Mouse (Mus musculus) CH12.LX (cell line): ENCODE measurements around the gene Atp8b5.

Experiments used
- CHD2 ChIP-seq: IDR thresholded peaks from 2 replicates; pipeline ENCODE4 v1.6.1; 2011; ENCODE audit warnings: low read length, improper control_type of control experiment
- CTCF ChIP-seq, 2 experiments: IDR thresholded peaks in 1 of 2; conservative IDR thresholded peaks in 1 of 2; 2 replicates each; pipeline ENCODE4 v1.5.1; 2011 to 2012; ENCODE audit warnings: low read depth in 2 of 2, low read length in 2 of 2, improper control_type of control experiment in 1 of 2, inconsistent platforms in 1 of 2, mild to moderate bottlenecking in 1 of 2, moderate library complexity in 1 of 2
- EP300 ChIP-seq: IDR thresholded peaks from 2 replicates; pipeline ENCODE4 v1.6.1; 2011; ENCODE audit warnings: low read length, improper control_type of control experiment
- MAZ ChIP-seq: IDR thresholded peaks from 2 replicates; pipeline ENCODE4 v1.6.1; 2012; ENCODE audit warnings: low read depth, mild to moderate bottlenecking, inconsistent platforms, low read length, improper control_type of control experiment, moderate library complexity
- NELFE ChIP-seq: IDR thresholded peaks from 2 replicates; pipeline ENCODE4 v1.6.1; 2011; ENCODE audit warnings: low read depth, low read length, improper control_type of control experiment
- POLR2A ChIP-seq: IDR thresholded peaks from 2 replicates; pipeline ENCODE4 v1.6.1; 2011; ENCODE audit warnings: low read depth, mild to moderate bottlenecking, improper control_type of control experiment, low read length
- POLR2AphosphoS2 ChIP-seq: IDR thresholded peaks from 2 replicates; pipeline ENCODE4 v1.6.1; 2011; ENCODE audit warnings: low read depth, low read length, improper control_type of control experiment
- USF2 ChIP-seq: conservative IDR thresholded peaks from 2 replicates; pipeline ENCODE4 v1.6.1; 2011; ENCODE audit warnings: low read depth, low read length, improper control_type of control experiment

DNA sequence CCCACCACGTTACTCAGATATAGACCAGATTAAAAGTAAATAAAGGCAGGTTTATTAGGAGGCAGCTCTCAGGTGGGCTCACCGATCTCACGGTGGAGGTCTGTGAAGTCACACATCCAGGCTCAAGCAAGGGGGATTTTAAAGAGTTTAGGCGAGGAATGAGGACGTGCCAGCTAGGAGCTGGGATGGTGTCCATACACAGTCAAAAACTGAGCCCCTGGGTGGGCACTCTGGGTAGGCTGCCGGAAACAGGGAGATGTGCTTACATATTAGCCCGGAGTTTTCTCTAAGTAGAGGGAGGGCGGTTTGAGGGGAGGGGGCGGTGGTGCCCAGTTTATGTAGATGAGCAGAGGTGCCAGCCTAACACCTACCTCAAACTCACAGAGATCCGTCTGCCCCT, 114.0 kb downstream of the Atp8b5 start:
- TF ChIP-seq POLR2A: no peak
- no peak for TF ChIP-seq CTCF (conservative IDR thresholded peaks at IDR 0.05 in 1 of 2, IDR thresholded peaks at IDR 0.05 in 1 of 2; ENCODE audit: low read depth in 2 of 2, low read length in 2 of 2)
- no peak for TF ChIP-seq CHD2
- no peak for TF ChIP-seq EP300
- no peak for TF ChIP-seq NELFE
- TF ChIP-seq USF2: no peak
- no peak for TF ChIP-seq MAZ
- TF ChIP-seq POLR2AphosphoS2: no peak
